Mouse (Mus musculus): ENCODE results near the gene Drosha. TPM values are rescaled to one million over a fixed set of nuclear protein-coding genes. Genes with fewer than 3 reads are reported as not detected.
"Not testable (repeated sequence)": the region's sequence is repeated elsewhere in the genome, so short reads cannot be mapped to it uniquely, and the experiment has no call there.

Drosha gene
- polyA plus RNA-seq, 1 experiment, result 43.1 TPM

- Histone ChIP-seq H3K4me1 (peaks cover 41% of the 10 kb centered on the region), H3K36me3 (replicated peaks; ENCODE audit: low read length) (peaks cover 5% of the 10 kb centered on the region), H3K9me3 (no peaks in the 10 kb centered on the region; the same call in 1 of the 2 replicates), H3K4me3 (replicated peaks) (peak overlapping the region; percentile 88), H3K27me3 (replicated peaks) (peaks cover 2% of the 10 kb centered on the region)
- TF ChIP-seq FLI1 (IDR thresholded peaks at IDR 0.05; ENCODE audit: low read length) (no peak), GATA1 (IDR thresholded peaks at IDR 0.05; ENCODE audit: borderline replicate concordance, low read length) (no peak)
Measured at GRCm38 (mm10) chr15:12800405-12801141, 24.0 kb upstream of the Drosha start.

- H3K4me1 ChIP-seq, result peaks cover 41% of the 10 kb centered on the region
- peak overlapping the region; percentile 88 for H3K4me3 ChIP-seq (replicated peaks)
- not testable (repeated sequence) for H3K36me3 ChIP-seq (replicated peaks; ENCODE audit: low read length); H3K9me3 ChIP-seq; H3K27me3 ChIP-seq (replicated peaks)
Measured at GRCm38 (mm10) chr15:12801142-12801506, 23.5 kb upstream of the Drosha start.

- H3K36me3 ChIP-seq (replicated peaks; ENCODE audit: low read length), result peaks cover 46% of the 10 kb centered on the region
- no peak for TF ChIP-seq FLI1 (IDR thresholded peaks at IDR 0.05; ENCODE audit: low read length)
- TF ChIP-seq GATA1 (IDR thresholded peaks at IDR 0.05; ENCODE audit: borderline replicate concordance, low read length), result no peak
- peaks cover 22% of the 10 kb centered on the region for H3K4me1 ChIP-seq
- no peak overlapping the region for H3K4me3 ChIP-seq (replicated peaks)
- peaks cover 2% of the 10 kb centered on the region for H3K27me3 ChIP-seq (replicated peaks)
- H3K9me3 ChIP-seq, result no peaks in the 10 kb centered on the region
Measured at GRCm38 (mm10) chr15:12805071-12805470, 19.5 kb upstream of the Drosha start.

- Histone ChIP-seq H3K36me3 (replicated peaks; ENCODE audit: low read length) (peaks cover 66% of the 10 kb centered on the region), H3K27me3 (replicated peaks) (no peaks in the 10 kb centered on the region), H3K4me3 (replicated peaks) (no peak overlapping the region), H3K4me1 (peaks cover 9% of the 10 kb centered on the region), H3K9me3 (no peaks in the 10 kb centered on the region)
- no peak for TF ChIP-seq GATA1 (IDR thresholded peaks at IDR 0.05; ENCODE audit: borderline replicate concordance, low read length)
- no peak for TF ChIP-seq FLI1 (IDR thresholded peaks at IDR 0.05; ENCODE audit: low read length)
Measured at GRCm38 (mm10) chr15:12807088-12807487, 17.5 kb upstream of the Drosha start.

GRCm38 (mm10) chr15:12809305-12809704 lies 15.3 kb upstream of the Drosha start:
- H3K4me3 ChIP-seq (replicated peaks), result no peak overlapping the region
- peaks cover 89% of the 10 kb centered on the region for H3K36me3 ChIP-seq (replicated peaks; ENCODE audit: low read length)
- H3K27me3 ChIP-seq (replicated peaks), result no peaks in the 10 kb centered on the region
- H3K4me1 ChIP-seq, result no peaks in the 10 kb centered on the region
- no peaks in the 10 kb centered on the region for H3K9me3 ChIP-seq
- TF ChIP-seq FLI1 (IDR thresholded peaks at IDR 0.05; ENCODE audit: low read length), result no peak
- no peak for TF ChIP-seq GATA1 (IDR thresholded peaks at IDR 0.05; ENCODE audit: borderline replicate concordance, low read length)

GRCm38 (mm10) chr15:12812646-12813045 lies 12.0 kb upstream of the Drosha start:
- Histone ChIP-seq H3K36me3 (replicated peaks; ENCODE audit: low read length) (peaks cover 99% of the 10 kb centered on the region), H3K4me3 (replicated peaks) (no peak overlapping the region), H3K4me1 (no peaks in the 10 kb centered on the region), H3K9me3 (no peaks in the 10 kb centered on the region), H3K27me3 (replicated peaks) (no peaks in the 10 kb centered on the region)
- TF ChIP-seq FLI1 (IDR thresholded peaks at IDR 0.05; ENCODE audit: low read length), result no peak
- no peak for TF ChIP-seq GATA1 (IDR thresholded peaks at IDR 0.05; ENCODE audit: borderline replicate concordance, low read length)

GRCm38 (mm10) chr15:12817592-12817991 lies 7.0 kb upstream of the Drosha start:
- Histone ChIP-seq H3K4me3 (replicated peaks) (no peak overlapping the region), H3K9me3 (no peaks in the 10 kb centered on the region), H3K36me3 (replicated peaks; ENCODE audit: low read length) (peaks cover 98% of the 10 kb centered on the region), H3K4me1 (peaks cover 3% of the 10 kb centered on the region), H3K27me3 (replicated peaks) (no peaks in the 10 kb centered on the region)
- no peak for TF ChIP-seq GATA1 (IDR thresholded peaks at IDR 0.05; ENCODE audit: borderline replicate concordance, low read length)
- TF ChIP-seq FLI1 (IDR thresholded peaks at IDR 0.05; ENCODE audit: low read length), result no peak

- H3K4me3 ChIP-seq (replicated peaks), result peak overlapping the region; percentile 59
- H3K4me1 ChIP-seq, result peaks cover 31% of the 10 kb centered on the region
- no peaks in the 10 kb centered on the region for H3K9me3 ChIP-seq
- H3K36me3 ChIP-seq (replicated peaks; ENCODE audit: low read length), result peaks cover 66% of the 10 kb centered on the region
- TF ChIP-seq GATA1 (IDR thresholded peaks at IDR 0.05; ENCODE audit: borderline replicate concordance, low read length) (no peak), FLI1 (IDR thresholded peaks at IDR 0.05; ENCODE audit: low read length) (no peak)
- no peaks in the 10 kb centered on the region for H3K27me3 ChIP-seq (replicated peaks)
Measured at GRCm38 (mm10) chr15:12822416-12823395, 1.9 kb upstream of the Drosha start.

GRCm38 (mm10) chr15:12823455-12824119 lies 1.0 kb upstream of the Drosha start:
- no peak for TF ChIP-seq FLI1 (IDR thresholded peaks at IDR 0.05; ENCODE audit: low read length)
- no peak for TF ChIP-seq GATA1 (IDR thresholded peaks at IDR 0.05; ENCODE audit: borderline replicate concordance, low read length)
- H3K36me3 ChIP-seq (replicated peaks; ENCODE audit: low read length), result peaks cover 65% of the 10 kb centered on the region
- peak overlapping the region; percentile 100 for H3K4me3 ChIP-seq (replicated peaks)
- H3K4me1 ChIP-seq, result peaks cover 31% of the 10 kb centered on the region
- no peaks in the 10 kb centered on the region for H3K9me3 ChIP-seq
- no peaks in the 10 kb centered on the region for H3K27me3 ChIP-seq (replicated peaks)
